Comparison of ENCODE assay signal across 8 mouse cellular contexts in genomic region chr9:40456191-40456590, GRCm38 (mm10).
DNase-seq lines count a peak whose midpoint lies in the region; ATAC-seq and TF ChIP-seq lines count a peak whose summit lies in the region.

No protein-coding gene starts in this region.

- ATAC-seq in heart, embryonic 14.5 days (ENCODE audit: insufficient number of reproducible peaks, insufficient read depth, low FRiP score, low read depth): peak; percentile 80
- peak; percentile 77 for ATAC-seq in limb, embryonic 14.5 days (ENCODE audit: low FRiP score, low read depth)
- ATAC-seq in midbrain, embryonic 12.5 days (ENCODE audit: low FRiP score, low read depth): peak; percentile 77
- no peak for ATAC-seq in CD4-positive, CD25-positive, alpha-beta regulatory T cell, adult 4 months

- peak; percentile 43 to 58 for DNase-seq in left cerebral cortex, postnatal 14 days (ENCODE audit: low spot score in 2 of 2)
- DNase-seq in left cerebral cortex, postnatal 36 days (ENCODE audit: low spot score in 2 of 2): no peak
- DNase-seq in cerebellum, postnatal 10 days: peak; percentile 67 to 69
- peak; percentile 86 for DNase-seq in limb, embryonic 14.5 days (ENCODE audit: low spot score)
- no peak for DNase-seq in spleen, adult 12 weeks (ENCODE audit: low spot score)

- intact Hi-C loops in left cerebral cortex, postnatal 14 days (cut with DNase I): loop anchor here (5.0 kb wide), 1 partner anchor 39 kb away; no protein-coding TSS in a partner anchor
- intact Hi-C loops in left cerebral cortex, postnatal 36 days (cut with DNase I): no loop called here

- peaks cover 10% of the 10 kb centered on the region; the same call in 1 of the 2 replicates for H3K27me3 ChIP-seq in heart, embryonic 14.5 days (ENCODE audit: control insufficient read depth, insufficient read depth, low read length)
- H3K27me3 ChIP-seq in limb, embryonic 14.5 days (ENCODE audit: control insufficient read depth, insufficient read depth, low read length): no peaks in the 10 kb centered on the region
- H3K27me3 ChIP-seq in midbrain, embryonic 12.5 days: peaks cover 47% of the 10 kb centered on the region

- H3K36me3 ChIP-seq in heart, embryonic 14.5 days (ENCODE audit: control insufficient read depth, insufficient read depth, low read length): 0 out of 2 replicates have a peak, but pooled peaks cover 2% of the 10 kb centered on the region
- no peaks in the 10 kb centered on the region for H3K36me3 ChIP-seq in limb, embryonic 14.5 days (ENCODE audit: control insufficient read depth, insufficient read depth, low read length)
- H3K36me3 ChIP-seq in midbrain, embryonic 12.5 days: no peaks in the 10 kb centered on the region

- H3K27ac ChIP-seq in heart, embryonic 14.5 days (replicated peaks in 1 of 2; ENCODE audit: control insufficient read depth in 1 of 2, insufficient read depth in 1 of 2, low read depth in 2 of 2, low read length in 2 of 2): peak overlapping the region; percentile 82 to 84
- 0 out of 2 replicates have a peak overlapping the region, but pooled peaks have one; percentile 52 for H3K27ac ChIP-seq in limb, embryonic 14.5 days (replicated peaks; ENCODE audit: low read depth, low read length)
- H3K27ac ChIP-seq in midbrain, embryonic 12.5 days (replicated peaks): no peak overlapping the region

- H3K4me3 ChIP-seq in heart, embryonic 14.5 days (ENCODE audit: control insufficient read depth in 1 of 2, insufficient read depth in 1 of 2, low read depth in 1 of 2, low read length in 2 of 2): peak overlapping the region; percentile 55 to 82
- H3K4me3 ChIP-seq in limb, embryonic 14.5 days (replicated peaks; ENCODE audit: low read length): peak overlapping the region; percentile 62
- peak overlapping the region; percentile 60 for H3K4me3 ChIP-seq in midbrain, embryonic 12.5 days

- peak overlapping the region; percentile 89 for H3K9ac ChIP-seq in heart, embryonic 14.5 days (ENCODE audit: low read length)
- H3K9ac ChIP-seq in limb, embryonic 14.5 days (ENCODE audit: low read depth, low read length, severe bottlenecking): peak overlapping the region; percentile 59
- peak overlapping the region; percentile 70 for H3K9ac ChIP-seq in midbrain, embryonic 12.5 days (replicated peaks)

- peak overlapping the region; percentile 96 for H3K4me2 ChIP-seq in heart, embryonic 14.5 days (ENCODE audit: low read length)
- H3K4me2 ChIP-seq in limb, embryonic 14.5 days (replicated peaks; ENCODE audit: low read depth, low read length, severe bottlenecking): peak overlapping the region; percentile 99
- peak overlapping the region; percentile 98 for H3K4me2 ChIP-seq in midbrain, embryonic 12.5 days (replicated peaks)

- no peak for TF ChIP-seq POLR2A in limb, embryonic 14.5 days (IDR thresholded peaks at IDR 0.05; ENCODE audit: borderline replicate concordance, extremely low read depth, insufficient read depth, insufficient read length)

- H3K4me1 ChIP-seq in heart, embryonic 14.5 days (ENCODE audit: control insufficient read depth in 2 of 2, insufficient read depth in 2 of 2, low read length in 2 of 2): peaks cover 22 to 42% of the 10 kb centered on the region in 2 experiments
- peaks cover 8% of the 10 kb centered on the region; the same call in 1 of the 2 replicates for H3K4me1 ChIP-seq in limb, embryonic 14.5 days (ENCODE audit: control insufficient read depth, insufficient read depth, low read length)
- H3K4me1 ChIP-seq in midbrain, embryonic 12.5 days: peaks cover 18% of the 10 kb centered on the region

- under 1% methylated on average over 7 of the region's 7 CpGs for WGBS in heart, embryonic 14.5 days
- WGBS in limb, embryonic 14.5 days: 2% methylated on average over 7 of the region's 7 CpGs
- WGBS in midbrain, embryonic 12.5 days: under 1% methylated on average over 7 of the region's 7 CpGs

- no peaks in the 10 kb centered on the region for H3K9me3 ChIP-seq in heart, embryonic 14.5 days (ENCODE audit: control insufficient read depth, low read length)
- no peaks in the 10 kb centered on the region for H3K9me3 ChIP-seq in limb, embryonic 14.5 days (ENCODE audit: control insufficient read depth, low read length)
- H3K9me3 ChIP-seq in midbrain, embryonic 12.5 days: no peaks in the 10 kb centered on the region

Comparison
In these comparisons a context has a peak if more than half of its experiments do, and no peak if none do; other contexts are left out.
1. DNase-seq: peak in left cerebral cortex, postnatal 14 days (2 of 2), cerebellum, postnatal 10 days (2 of 2) and limb, embryonic 14.5 days (single experiment); none in left cerebral cortex, postnatal 36 days (0 of 2) and spleen, adult 12 weeks (single experiment).
2. Peak in every context shown above with its lines, with median percentiles within 50 percentile points of each other: H3K4me2 ChIP-seq, H3K4me3 ChIP-seq and H3K9ac ChIP-seq.